Mouse (Mus musculus) induced T-regulatory cell, adult 2 months (primary cell): ENCODE results near the gene Efnb3.
"Not testable (repeated sequence)": the region's sequence is repeated elsewhere in the genome, so short reads cannot be mapped to it uniquely, and the experiment has no call there.

ENCODE experiments used
- DNase-seq: peaks from one replicate; pipeline ENCODE4 v3.0.0-alpha.2; 2012; ENCODE audit warnings: low read depth

Efnb3 gene

DNA sequence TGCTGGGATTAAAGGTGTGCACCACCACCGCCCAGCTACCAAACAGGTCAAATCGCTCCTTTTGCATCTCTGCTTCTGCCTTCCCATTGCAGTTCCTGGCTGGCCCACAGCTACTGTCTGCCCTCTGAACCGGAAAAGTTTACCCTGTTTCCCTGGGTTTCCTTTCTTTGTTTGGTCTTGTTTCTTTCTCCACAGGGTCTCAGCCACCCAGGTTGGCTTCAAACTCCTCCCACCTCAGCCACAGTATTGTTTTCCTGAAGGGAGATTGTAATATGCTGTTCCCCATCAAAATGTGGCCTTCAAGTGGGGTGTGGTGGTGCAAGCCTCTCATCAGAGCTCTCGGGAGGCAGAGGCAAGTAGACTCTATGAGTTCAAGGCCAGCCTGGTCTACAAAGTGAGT lies 8.7 kb downstream of the Efnb3 start:
- no peak for DNase-seq

DNA sequence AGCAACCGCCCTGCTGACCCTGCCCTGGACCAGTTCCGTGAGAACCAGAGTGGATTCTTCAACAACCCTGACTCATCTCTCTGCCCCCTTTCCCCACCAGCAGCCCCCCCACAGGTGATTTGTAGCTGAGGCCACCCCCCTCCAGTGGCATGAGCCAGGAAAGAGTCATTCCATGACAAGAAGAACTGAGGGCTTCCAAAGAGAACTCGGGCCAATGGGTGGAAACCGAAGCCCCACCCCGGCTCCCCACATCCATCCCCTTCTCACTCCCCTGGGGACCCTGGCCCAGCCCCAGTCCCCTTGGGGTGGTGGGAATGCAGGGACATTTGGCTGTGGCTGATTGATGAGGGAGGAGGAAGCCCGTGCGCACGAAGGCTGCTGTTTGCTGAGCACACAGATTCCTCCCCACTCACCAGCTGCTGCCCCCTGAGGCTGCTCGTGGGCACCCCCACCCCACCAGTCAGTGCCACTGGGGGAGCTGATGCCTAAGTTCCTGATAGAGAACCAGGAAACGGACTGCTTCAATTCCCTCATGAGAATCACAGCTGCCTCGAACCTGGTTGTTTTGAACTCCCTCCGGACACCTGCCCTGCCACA lies 10.8 kb downstream of the Efnb3 start, which contains the start of gene Dnah2:
TSS of gene Dnah2 (minus strand) at position 51 of the 597 bp plus-strand sequence.
- DNase-seq, result no peak

DNA sequence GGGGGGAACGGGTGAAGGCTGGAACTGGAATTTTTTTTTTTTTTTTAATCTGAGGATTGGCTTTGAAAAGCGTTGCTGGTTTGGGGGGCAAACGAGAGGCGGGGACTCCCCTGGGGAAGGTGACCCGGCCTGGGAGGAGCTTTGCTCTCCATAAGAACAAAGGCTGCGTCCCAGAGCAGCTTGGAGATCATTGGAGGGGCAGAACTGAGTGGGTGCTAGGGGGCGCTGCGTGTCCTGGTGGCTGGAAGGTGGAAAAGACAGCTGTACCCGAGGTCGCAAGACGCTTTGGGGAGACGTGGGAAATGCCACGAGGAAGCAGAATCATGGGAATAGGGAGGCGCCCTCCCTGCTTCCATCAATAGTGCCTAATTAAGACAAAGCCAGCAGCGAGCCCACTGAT lies 12.9 kb downstream of the Efnb3 start:
- DNase-seq, result peak; percentile 58

DNA sequence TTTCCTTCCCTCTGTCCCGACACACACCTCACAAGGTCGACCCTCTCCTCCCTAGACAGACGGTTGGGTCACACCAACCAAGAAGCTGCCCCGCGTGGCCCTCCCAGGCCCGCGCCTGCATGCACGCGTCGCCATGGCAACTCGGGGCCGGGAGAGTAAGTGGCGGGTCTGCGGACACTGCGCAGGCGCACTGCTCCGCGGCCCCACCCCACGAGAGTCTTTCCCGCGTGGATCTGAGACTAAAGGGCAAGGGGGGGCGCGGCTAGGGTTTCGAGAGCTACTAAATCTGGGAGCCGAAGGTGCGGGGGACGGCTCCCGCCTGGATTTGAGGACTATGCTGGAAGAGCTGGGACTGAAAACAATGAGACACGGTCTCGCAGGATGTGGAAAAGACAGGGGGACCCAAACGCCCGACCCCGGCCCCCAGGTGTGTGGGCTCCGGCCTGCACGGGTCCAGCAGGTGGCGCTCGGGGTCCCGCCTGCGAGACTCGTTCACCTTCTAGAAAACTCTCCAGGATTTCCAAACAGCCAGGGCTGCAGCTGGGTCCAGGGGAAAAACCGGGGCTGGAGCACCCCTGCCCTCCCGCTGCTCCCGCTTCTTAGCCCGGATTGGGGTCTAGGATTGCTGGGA lies 13.5 kb downstream of the Efnb3 start:
- peak; percentile 70 for DNase-seq

DNA sequence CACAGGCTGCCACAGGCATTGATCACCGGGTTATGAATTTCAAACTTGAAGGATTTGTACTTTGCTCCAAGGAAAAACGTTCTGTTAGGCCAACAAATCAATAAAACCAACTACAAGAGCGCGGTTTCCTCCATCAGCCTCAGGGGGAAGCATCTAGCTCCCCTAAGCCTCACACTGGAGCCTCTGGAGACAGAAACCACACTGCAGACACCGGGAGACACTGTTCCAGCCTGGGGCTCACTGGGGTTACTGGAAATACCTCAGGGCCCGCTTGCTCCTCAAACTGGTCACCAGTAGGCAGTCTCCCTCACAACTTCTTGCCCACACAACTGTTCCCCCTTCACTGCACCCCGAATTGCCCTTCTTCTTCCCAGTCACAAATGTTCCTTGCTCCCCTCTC lies 14.0 kb downstream of the Efnb3 start:
- DNase-seq, result peak; percentile 20

DNA sequence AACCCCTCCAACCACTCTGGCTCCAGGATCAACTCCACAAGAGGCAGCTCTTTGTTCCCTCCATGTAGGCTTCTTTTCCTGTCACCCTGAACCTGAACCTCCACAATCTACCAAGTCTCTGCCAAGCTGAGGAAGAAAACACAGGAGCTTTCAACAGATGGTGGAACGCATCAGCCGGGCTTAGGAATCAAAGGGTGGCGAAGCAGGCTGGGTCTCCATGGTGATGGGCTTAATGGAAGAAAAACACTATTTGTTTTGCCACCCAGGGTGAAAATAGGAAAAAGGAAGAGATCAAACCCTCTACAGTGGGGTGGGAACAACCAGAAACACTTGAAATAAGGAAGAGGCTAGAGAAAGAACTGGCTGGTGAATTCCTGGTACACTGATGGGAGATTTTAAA lies 16.4 kb downstream of the Efnb3 start:
- DNase-seq, result no peak

DNA sequence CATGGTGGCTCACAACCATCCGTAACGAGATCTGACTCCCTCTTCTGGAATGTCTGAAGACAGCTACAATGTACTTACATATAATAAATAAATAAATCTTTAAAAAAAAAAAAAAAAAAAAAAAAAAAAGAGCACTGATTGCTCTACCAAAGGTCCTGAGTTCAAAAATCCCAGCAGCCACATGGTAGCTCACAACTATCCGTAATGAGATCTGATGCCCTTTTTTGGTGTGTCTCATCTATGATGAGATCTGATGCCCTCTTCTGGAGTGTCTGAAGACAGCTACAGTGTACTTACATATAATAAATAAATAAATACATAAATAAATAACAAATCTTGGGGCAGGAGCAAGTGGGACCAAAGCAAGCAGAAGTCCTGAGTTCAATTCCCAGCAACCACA lies 18.3 kb downstream of the Efnb3 start:
- not testable (repeated sequence) for DNase-seq

DNA sequence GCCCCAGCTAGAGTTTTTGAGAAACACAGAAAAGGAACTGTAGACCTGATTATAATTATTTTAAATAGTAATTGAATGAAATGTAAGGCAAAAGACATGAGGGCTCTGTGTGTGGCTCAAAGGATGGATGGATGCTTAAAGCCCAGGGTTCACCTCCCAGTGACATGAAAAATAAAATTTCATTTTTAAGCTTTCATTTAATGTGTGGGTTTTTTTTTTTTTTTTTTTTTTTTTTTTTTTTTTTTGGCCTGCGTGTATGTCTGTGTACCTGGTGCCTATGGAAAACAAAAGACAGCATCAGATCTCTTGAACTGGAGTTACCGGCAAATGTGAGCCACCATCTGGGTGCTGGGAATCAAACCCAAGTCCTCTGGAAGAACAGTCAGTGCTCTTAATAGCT lies 19.3 kb downstream of the Efnb3 start:
- DNase-seq, result no peak

DNA sequence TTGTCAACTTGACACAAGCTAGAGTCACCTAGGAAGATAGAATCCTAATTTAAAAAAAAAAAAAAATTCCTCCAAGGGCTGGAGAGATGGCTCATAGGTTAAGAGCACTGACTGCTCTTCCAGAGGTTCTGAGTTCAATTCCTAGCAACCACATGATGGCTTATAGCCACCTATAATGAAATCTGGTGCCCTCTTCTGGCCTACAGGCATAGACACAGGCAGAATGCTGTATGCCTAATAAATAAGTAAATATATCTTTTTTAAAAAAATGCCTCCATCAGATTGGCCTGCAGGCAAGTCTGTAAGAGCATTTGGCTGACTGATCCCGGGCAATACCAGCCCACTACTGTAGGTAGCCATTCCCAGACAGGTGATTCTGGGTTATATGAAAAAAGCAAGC lies 25.0 kb downstream of the Efnb3 start:
- peak; percentile 27 for DNase-seq

DNA sequence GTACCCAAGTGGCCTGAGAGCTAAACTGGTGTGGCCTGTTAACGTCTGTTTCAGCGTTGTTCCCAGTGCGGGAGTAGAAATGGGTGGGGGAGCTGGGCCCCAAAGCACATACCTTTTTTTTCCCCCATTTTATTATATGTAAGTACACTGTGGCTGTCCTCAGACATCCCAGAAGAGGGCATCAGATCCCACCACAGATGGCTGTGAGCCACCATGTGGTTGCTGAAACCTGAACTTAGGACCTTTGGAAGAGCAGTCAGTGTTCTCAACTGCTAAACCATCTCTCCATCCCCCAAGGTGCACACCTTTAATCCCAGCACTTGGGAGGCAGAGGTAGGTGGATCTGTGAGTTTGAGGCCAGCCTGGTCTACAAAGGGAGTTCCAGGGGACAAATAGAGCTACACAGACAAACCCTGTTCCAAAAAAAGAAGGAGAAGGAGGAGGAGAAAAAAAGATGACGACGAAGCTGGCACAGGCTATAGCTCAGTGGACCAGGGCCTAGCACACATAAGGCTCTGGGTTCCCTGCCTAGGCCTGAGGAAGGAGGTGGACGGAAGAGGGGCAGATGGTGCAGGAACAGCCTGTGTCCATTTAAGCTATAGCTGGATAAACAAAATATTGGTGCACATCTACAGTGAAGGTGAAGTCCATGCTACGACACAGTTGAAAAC lies 27.4 kb downstream of the Efnb3 start:
- DNase-seq, result no peak

DNA sequence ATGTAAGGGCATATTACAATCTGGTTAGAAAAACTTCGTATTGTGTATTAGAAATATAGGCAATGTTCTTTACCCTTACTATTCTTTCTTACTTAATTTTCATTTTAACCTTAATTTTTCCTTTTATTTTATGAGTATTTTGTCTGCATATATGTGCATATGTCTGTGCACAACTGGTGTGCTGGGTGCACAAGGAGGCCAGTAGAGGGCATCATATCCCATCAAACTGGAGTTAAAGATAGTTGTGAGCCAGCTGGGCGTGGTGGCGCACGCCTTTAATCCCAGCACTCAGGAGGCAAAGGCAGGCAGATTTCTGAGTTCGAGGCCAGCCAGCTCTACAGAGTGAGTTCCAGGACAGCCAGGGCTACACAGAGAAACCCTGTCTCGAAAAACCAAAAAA lies 29.2 kb downstream of the Efnb3 start:
- DNase-seq, result not testable (repeated sequence)

DNA sequence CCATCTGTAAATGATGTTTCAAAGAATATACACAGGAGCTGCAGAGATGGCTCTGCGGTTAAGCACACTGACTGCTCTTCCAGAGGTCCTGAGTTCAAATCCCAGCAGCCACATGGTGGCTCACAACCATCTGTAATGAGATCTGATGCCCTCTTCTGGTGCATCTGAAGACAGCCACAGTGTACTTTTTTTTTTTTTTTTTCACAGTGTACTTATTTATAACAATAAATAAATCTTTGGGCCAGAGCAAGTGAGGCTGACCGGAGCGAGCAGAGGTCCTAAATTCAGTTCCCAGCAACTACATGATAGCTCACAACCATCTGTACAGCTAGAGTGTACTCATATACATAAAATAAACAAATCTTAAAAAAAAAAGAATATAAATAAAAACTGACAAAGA lies 29.7 kb downstream of the Efnb3 start:
- not testable (repeated sequence) for DNase-seq

DNA sequence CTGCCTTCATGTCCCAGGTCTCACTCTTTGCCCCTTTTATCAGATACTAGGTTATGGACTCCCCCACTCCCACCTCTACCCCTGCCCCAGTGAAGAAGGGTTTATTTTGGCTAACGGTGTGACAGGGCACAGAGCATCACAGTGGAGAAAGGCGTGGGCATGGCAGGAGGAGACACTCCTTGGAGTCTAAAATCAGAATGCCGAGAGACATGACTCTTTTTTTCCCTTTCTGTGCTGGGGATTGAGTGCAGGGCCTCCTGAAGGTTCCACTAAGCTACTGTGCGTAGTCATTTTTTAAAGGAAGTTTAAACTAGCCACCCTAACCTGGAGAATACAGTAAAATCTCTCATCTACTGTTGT lies 32.0 kb downstream of the Efnb3 start:
- DNase-seq, result no peak

DNA sequence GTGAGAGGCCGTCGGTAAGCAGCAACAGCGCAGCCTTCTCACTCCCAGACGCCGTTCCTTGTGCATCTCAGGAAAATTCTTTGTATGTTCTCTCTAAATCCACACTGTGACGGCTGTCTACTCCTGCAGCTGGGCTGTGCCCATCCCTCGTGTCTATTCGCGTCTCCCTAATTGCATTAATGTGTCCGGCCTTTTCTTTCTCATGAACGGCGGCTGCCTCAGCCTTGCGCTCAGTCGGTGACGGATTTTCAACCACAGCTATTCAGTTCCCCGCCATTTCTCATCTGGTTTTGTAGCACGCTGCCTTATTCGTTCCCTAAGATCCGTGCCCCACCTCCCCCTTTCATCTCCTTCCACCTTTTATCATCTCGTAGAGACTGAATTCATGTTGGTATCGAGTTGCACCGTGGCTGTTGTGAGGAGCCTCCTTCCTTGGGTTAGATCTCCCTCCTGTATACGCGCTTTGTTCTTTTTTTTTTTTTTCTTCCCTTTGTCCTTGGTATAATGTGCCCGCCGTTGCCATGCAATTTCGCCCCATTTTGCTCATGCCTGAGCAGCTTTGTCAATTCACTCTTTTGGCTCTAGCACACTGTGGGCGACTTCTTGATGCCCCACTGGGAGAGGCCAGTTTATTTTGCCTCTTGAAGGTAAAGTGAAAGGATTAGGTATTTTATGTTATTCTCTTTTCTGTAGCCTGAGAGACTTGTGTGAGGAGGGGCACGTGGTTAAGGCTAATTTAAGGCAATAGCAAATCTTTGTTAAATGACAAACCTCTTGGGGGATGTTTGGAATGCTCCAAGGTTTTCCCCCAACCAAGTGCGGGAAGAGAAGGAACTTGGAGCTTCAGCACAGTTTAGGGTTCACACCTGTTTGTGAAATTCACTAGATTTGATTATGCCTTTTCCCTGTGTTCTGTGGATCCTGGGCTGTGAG lies 32.6 kb downstream of the Efnb3 start:
- no peak for DNase-seq

DNA sequence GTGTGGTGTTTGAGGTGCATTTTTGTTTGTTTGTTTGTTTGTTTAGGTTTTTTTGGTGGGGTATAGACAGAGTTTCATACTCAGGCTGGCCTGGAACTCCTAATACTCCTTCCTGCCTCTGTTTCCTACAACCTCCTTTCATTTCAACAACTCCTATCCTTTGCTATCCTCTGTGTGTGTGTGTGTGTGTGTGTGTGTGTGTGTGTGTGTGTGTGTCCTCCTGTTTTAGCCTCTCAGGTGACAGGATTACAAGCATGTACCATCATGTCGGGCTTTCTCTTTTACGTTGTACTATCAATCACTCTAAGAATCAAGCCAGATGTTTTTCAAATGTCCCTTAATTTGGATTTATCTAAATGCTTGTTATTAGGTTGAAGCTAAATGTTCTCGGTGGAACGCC lies 33.4 kb downstream of the Efnb3 start:
- no peak for DNase-seq

DNA sequence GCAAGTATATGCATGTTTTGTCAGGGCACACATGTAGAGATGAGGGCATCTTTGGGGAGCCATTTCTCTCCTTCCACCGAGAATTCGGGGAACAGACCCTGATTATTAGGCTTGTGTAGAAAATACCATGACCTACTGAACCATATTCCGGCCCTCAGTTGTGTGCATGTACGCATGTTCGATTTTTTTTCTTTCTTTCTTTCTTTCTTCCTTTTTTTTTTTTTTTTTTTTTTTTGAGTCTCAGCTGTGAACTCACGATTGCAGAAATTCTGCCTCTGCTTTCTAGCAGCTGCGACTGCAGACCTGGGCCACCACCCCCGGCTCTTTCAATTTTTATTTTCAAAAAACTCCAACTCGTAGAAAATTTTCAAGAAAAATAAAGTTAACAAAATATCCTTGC lies 34.3 kb downstream of the Efnb3 start:
- no peak for DNase-seq

DNA sequence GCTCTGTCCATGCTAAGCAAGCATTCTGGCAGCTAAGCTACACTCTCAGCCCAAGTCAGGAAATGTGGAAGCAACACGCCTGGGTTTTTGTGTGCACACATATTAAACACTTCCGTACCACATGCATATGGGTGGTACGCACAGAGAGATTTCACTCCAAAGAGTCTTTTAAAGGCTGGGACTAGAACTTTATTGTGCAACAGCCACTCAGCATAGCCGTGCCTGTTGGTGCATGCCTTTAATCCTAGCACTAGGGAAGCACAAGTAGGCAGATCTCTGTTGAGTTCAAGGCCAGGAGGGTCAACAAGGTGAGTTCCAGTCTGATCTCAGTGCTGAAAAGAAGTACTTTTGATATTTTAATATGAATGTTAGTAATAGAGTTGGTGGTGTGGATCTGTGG lies 36.4 kb downstream of the Efnb3 start:
- DNase-seq, result no peak

DNA sequence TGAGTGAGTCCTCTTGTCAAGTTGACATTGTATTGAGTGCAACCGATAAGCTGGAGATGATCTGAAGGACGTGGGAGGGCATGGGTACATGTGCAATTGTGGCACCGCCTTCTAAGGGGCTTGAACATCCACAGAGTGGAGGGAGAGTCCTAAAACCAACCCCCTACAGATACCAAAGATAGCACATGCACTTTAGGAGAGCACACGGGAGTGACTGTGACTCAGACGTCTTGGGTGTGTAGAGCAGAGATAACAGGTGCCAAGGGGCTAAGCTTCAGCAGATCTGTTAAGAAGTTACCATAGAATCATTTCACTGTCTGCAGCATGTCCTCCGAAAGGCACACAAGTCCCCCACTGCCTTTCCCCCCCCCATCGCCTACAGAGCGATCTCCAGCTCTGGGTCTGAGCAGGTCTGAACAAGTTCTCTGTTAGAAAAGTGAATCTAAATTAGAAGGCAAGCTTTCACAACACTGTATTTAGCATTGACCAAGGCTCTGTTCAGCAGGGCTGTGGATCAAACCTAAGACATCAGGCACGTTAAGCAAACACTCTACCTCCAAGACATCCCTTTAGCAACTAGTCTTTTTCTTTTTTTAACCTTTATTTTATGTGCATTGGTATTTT lies 38.4 kb downstream of the Efnb3 start:
- no peak for DNase-seq

DNA sequence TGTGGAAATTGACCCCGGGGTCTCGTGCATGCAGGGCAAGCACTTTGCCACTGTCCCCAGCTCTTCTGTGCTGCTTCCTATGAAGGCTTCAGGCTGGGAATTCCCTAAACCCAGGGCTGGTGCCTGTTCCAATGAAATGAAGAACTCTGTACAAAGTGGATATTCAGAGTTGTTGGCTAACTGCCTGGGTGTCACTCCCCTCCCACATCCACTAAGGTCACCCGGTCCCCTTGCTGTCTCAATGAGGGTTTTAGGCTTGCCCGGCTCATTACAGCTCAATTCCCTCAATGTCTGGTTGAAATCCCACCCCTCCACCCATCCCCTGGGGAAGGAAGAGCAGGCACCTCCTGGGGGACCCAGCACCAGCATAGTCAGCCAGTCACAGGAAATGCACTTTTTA lies 40.0 kb downstream of the Efnb3 start:
- DNase-seq, result no peak

DNA sequence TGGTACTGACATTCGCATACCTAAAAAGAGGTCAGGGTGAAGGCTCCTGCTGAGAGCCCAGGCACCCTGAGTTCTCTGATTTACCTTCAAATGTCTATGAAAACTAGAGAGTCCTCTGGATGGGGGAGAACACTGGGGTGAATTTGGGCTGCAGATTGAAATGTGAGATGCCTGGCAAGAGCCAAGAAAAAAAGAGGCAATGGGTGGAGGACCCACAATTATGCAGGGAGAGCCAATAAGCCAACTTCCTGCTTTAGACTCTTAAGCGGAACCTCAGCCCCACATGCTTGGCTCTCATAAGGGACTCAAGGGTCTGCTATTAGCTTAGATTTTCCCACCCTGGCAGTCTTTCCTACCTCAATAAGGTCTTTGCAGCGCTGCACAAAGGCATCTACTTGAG lies 43.3 kb downstream of the Efnb3 start:
- no peak for DNase-seq

DNA sequence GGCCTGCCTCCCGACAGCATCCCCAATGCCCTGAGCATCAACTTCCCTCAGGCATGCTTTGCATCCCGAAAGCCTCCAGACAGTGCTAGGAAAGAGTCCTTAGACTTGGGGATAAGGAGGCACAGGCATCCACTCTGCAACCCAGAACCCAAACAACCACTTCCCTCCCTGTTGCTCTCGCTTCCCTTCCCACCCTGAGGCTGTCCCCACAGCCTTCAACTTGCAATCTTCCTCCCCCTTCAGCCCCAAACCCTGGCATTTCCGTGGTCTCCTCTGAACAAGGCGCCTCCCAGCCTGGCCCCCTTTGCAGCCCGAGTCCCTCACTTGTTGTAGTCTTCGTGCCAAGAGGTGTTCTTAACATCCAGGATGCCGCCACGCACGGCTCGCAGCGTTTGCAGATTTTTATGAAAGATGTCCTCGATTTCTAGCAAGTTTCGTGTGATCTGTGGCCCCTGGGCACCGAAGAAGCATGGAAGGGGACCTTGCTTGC lies 43.8 kb downstream of the Efnb3 start:
- DNase-seq, result no peak

DNA sequence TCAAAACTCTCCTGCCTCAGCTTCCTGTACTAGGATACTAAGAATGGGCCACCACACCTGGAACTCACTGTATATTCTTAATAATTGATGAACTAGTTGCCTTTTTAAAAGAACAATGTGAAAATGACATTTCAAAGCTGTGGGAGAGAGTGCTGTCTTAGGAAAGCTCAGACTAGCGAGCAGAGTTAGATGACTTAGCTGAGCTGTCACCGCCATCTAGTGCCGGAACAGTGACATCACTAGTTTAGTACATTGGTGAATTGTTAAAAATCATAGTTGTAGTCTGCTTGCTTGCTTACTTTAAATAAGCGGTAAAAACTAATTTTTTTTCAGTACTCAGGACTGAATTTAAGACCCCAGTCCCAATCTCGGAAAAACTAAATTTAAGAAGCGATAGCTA lies 46.2 kb downstream of the Efnb3 start:
- DNase-seq, result peak; percentile 83
